Mouse (Mus musculus) urinary bladder, adult 2 months (tissue): ENCODE data around the gene Cops9. TPM values are rescaled to one million over a fixed set of nuclear protein-coding genes. Genes with fewer than 3 reads are reported as not detected.

Experiments used
- DNase-seq: peaks from one replicate; pipeline ENCODE4 v3.0.0; 2022; ENCODE audit warnings: low spot score
- polyA plus RNA-seq: library from polyadenylated mRNA; depleted of rRNA; stranded (reverse); fragments of >200 nt; gene quantifications from 2 replicates; pipeline ENCODE4 v1.2.3, GENCODE M21; 2012

The Cops9 gene
- polyA plus RNA-seq, 1 experiment = 282 TPM

GRCm38 (mm10) chr1:92646601-92647000, 4.8 kb upstream of the Cops9 start:
- no peak for DNase-seq

GRCm38 (mm10) chr1:92646111-92646510, 4.3 kb upstream of the Cops9 start:
- no peak for DNase-seq

GRCm38 (mm10) chr1:92644916-92645315, 3.1 kb upstream of the Cops9 start:
- no peak for DNase-seq

- DNase-seq = no peak
Measured at GRCm38 (mm10) chr1:92643691-92644090, 1.9 kb upstream of the Cops9 start.

GRCm38 (mm10) chr1:92640393-92640792, 1.4 kb downstream of the Cops9 start:
- peak; percentile 11 for DNase-seq

GRCm38 (mm10) chr1:92638736-92639135, 3.0 kb downstream of the Cops9 start:
- no peak for DNase-seq

- no peak for DNase-seq
Measured at GRCm38 (mm10) chr1:92638181-92638580, 3.6 kb downstream of the Cops9 start.

- no peak for DNase-seq
Measured at GRCm38 (mm10) chr1:92637501-92638172, 4.1 kb downstream of the Cops9 start.

GRCm38 (mm10) chr1:92636676-92637075, 5.1 kb downstream of the Cops9 start:
- DNase-seq = no peak

GRCm38 (mm10) chr1:92636015-92636414, 5.8 kb downstream of the Cops9 start:
- no peak for DNase-seq

GRCm38 (mm10) chr1:92634976-92635599, 6.7 kb downstream of the Cops9 start:
- DNase-seq = no peak

GRCm38 (mm10) chr1:92634569-92634968, 7.2 kb downstream of the Cops9 start:
- no peak for DNase-seq

GRCm38 (mm10) chr1:92633726-92634125, 8.1 kb downstream of the Cops9 start:
- no peak for DNase-seq

GRCm38 (mm10) chr1:92632948-92633347, 8.8 kb downstream of the Cops9 start:
- DNase-seq = no peak

GRCm38 (mm10) chr1:92632196-92632595, 9.6 kb downstream of the Cops9 start:
- DNase-seq = no peak

- no peak for DNase-seq
Measured at GRCm38 (mm10) chr1:92628227-92628626, 13.6 kb downstream of the Cops9 start.

- no peak for DNase-seq
Measured at GRCm38 (mm10) chr1:92618360-92618759, 23.4 kb downstream of the Cops9 start.

- DNase-seq = no peak
Measured at GRCm38 (mm10) chr1:92617488-92617887, 24.3 kb downstream of the Cops9 start, which contains the start of gene Olfr12. Gene Olfr12 (plus strand): TSS chr1:92617788.

GRCm38 (mm10) chr1:92616046-92616445, 25.7 kb downstream of the Cops9 start:
- no peak for DNase-seq

- no peak for DNase-seq
Measured at GRCm38 (mm10) chr1:92614516-92614915, 27.3 kb downstream of the Cops9 start.

GRCm38 (mm10) chr1:92613175-92613574, 28.6 kb downstream of the Cops9 start:
- no peak for DNase-seq

GRCm38 (mm10) chr1:92611008-92611407, 30.8 kb downstream of the Cops9 start:
- DNase-seq = no peak

- no peak for DNase-seq
Measured at GRCm38 (mm10) chr1:92607711-92608110, 34.1 kb downstream of the Cops9 start.

- no peak for DNase-seq
Measured at GRCm38 (mm10) chr1:92605482-92605881, 36.3 kb downstream of the Cops9 start, which contains the start of gene Olfr1410. Gene Olfr1410 (plus strand): TSS chr1:92605782.
